Mouse (Mus musculus) embryonic fibroblast, embryonic 13.5 days (primary cell): Measurements from ENCODE around the gene Pan2.

Experiments used
- CTCF ChIP-seq: IDR thresholded peaks from 2 replicates; pipeline ENCODE4 v1.5.1; 2011; ENCODE audit warnings: mild to moderate bottlenecking, control low read depth, low read length, moderate library complexity, borderline replicate concordance; ENCODE audit not compliant: insufficient read depth
- POLR2A ChIP-seq: IDR thresholded peaks from 2 replicates; pipeline ENCODE4 v1.6.1; 2011; ENCODE audit warnings: low read depth, mild to moderate bottlenecking, control low read depth, low read length, moderate library complexity

DNA sequence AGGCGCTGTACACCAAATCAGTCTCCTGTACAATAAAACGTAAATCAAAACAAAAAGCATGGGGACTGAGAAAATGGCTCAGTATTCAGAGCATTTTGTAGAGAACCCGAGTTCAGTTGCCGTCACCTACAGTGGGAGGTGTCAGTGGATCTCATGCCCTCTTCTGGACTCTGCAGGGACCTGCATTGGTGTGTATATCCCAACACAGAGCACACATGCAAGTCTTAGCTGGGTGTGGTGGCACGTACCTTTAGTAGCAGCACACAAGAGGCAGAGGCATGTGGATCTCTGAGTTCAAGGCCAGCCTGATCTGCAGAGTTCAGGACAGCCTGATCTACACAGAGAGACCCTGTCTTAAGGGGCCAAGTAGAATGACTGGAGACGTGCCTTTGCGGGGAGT is 6.5 kb downstream of the Pan2 start:
- TF ChIP-seq CTCF: no peak
- no peak for TF ChIP-seq POLR2A
